Mouse (Mus musculus): ENCODE results near the gene Zfp566.

GRCm38 (mm10) chr7:30129900-30130299, 39.6 kb upstream of the Zfp566 start:
- TF ChIP-seq POLR2A (IDR thresholded peaks at IDR 0.05; ENCODE audit: control insufficient read depth, extremely low read depth, insufficient read depth, low read length, poor library complexity) (no peak), CTCF (IDR thresholded peaks at IDR 0.05; ENCODE audit: borderline replicate concordance, control insufficient read depth, extremely low read depth, insufficient read depth, low read length, poor library complexity) (no peak)
